Mouse (Mus musculus) heart, postnatal 0 days (tissue): ENCODE measurements around the gene Tyw1.

ENCODE experiments used
- CTCF ChIP-seq: IDR thresholded peaks from 2 replicates; pipeline ENCODE4 v1.5.1; 2016; ENCODE audit warnings: antibody characterized with exemption, control low read depth, low read depth
- EP300 ChIP-seq: IDR thresholded peaks from 2 replicates; pipeline ENCODE4 v1.6.1; 2016; ENCODE audit warnings: antibody characterized with exemption, low read depth

DNA sequence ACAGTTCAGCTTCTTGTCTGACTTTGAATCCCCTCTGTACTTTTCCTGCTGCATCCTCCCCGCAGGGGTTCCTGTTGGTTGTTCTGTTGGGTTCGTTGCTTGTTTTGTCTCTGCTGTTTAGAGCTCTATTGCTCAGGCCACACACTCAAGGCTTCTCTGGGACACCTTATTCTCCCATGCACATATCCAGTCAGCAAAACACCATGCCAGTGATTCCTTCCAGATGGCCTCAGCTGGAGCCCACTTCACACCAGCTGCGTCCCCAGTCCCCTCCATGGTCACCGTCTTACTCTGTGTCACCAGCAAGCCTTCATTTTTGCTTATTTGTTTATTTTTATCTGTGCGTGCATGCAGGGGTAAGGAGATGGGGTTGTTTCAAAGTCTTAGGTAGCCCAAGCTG is 38.5 kb downstream of the Tyw1 start:
- TF ChIP-seq EP300 (no peak), CTCF (no peak)
